Mouse (Mus musculus) neural tube, embryonic 11.5 days (tissue): ENCODE measurements around the gene Epo. TPM values are rescaled to one million over a fixed set of nuclear protein-coding genes. Genes with fewer than 3 reads are reported as not detected.

Source experiments
- ATAC-seq: fragments of 200-750 bp; cut with Nextera tagmentation; 2 replicates; pipeline ENCODE4 v1.8.0; 2017; ENCODE audit warnings: moderate number of reproducible peaks, mild to moderate bottlenecking, moderate TSS enrichment, moderate library complexity; ENCODE audit not compliant: insufficient read depth, low FRiP score, low TSS enrichment
- DNase-seq: peaks from one replicate; pipeline ENCODE4 v3.0.0-alpha.2; 2015; ENCODE audit warnings: low spot score
- H3K27ac ChIP-seq: fragments of 300-500 bp; sonication (generic); 2 replicates; pipeline ENCODE4 v1.5.1; 2014; ENCODE audit warnings: low read depth, mild to moderate bottlenecking, low read length
- H3K27me3 ChIP-seq: fragments of 300-500 bp; sonication (generic); 2 replicates; pipeline ENCODE4 v1.6.1; 2014; ENCODE audit warnings: mild to moderate bottlenecking, low read length, mixed read lengths; ENCODE audit not compliant: control insufficient read depth, insufficient read depth
- H3K36me3 ChIP-seq: fragments of 300-500 bp; sonication (generic); 2 replicates; pipeline ENCODE4 v1.6.1; 2014; ENCODE audit warnings: mild to moderate bottlenecking, low read length, moderate library complexity, mixed read lengths; ENCODE audit not compliant: control insufficient read depth, insufficient read depth
- H3K4me1 ChIP-seq: fragments of 300-500 bp; sonication (generic); 2 replicates; pipeline ENCODE4 v1.6.1; 2014; ENCODE audit warnings: low read length, mixed read lengths; ENCODE audit not compliant: control insufficient read depth, insufficient read depth
- H3K4me2 ChIP-seq: fragments of 300-500 bp; sonication (generic); 2 replicates; pipeline ENCODE4 v1.6.1; 2014; ENCODE audit warnings: low read depth, mild to moderate bottlenecking, moderate library complexity
- H3K4me3 ChIP-seq: fragments of 300-500 bp; sonication (generic); 2 replicates; pipeline ENCODE4 v1.5.1; 2014; ENCODE audit warnings: low read depth, low read length
- H3K9ac ChIP-seq: fragments of 300-500 bp; sonication (generic); 2 replicates; pipeline ENCODE4 v1.6.1; 2014; ENCODE audit warnings: mild to moderate bottlenecking, low read length
- H3K9me3 ChIP-seq: fragments of 300-500 bp; sonication (generic); 2 replicates; pipeline ENCODE4 v1.6.1; 2016; ENCODE audit warnings: low read length; ENCODE audit not compliant: control insufficient read depth
- WGBS: fragments of 180-500 bp; shearing (Covaris S2); extraction: QIAGEN DNeasy Blood & Tissue Kit; methylation state at CpG from one replicate; pipeline ENCODE4 v1.1.7; 2014; 5-methylcytosine and 5-hydroxymethylcytosine counted together
- polyA plus RNA-seq: library from polyadenylated mRNA; unstranded; fragments of >200 nt; fragmentation: Nextera tagmentation; extraction: Ambion mirVana; gene quantifications from 2 replicates; pipeline ENCODE4 v1.2.1, GENCODE M21; 2014

Epo gene
- polyA plus RNA-seq, 1 experiment from 2014 or later: 0.34 TPM

DNA sequence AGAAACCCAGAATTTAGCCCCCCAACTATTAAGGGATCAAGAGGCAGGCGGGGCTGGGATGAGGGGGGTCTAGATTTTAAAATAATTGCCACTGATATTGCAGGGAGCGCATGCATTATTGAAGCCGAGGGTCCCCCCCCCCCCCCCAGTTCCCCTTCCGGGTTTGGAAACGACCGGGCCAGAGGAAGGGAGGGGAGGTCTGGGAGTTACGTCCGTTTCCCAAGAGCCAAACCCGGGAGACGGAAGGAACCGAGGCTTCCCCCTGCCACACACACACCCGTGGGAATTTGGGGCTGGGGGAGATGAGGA lies 280 bp downstream of the Epo start:
- 0% methylated on average over 10 of the region's 12 CpGs for WGBS
- H3K4me2 ChIP-seq: peak overlapping the region; percentile 69
- peak overlapping the region; percentile 93 for H3K9ac ChIP-seq
- DNase-seq (no peak), ATAC-seq (no peak)
- H3K27me3 ChIP-seq: no peaks in the 10 kb centered on the region
- peaks cover 13% of the 10 kb centered on the region for H3K36me3 ChIP-seq
- peak overlapping the region; percentile 89 for H3K4me3 ChIP-seq
- peaks cover 14% of the 10 kb centered on the region; the same call in 1 of the 2 replicates for H3K4me1 ChIP-seq
- H3K27ac ChIP-seq: peak overlapping the region; percentile 94
- no peaks in the 10 kb centered on the region for H3K9me3 ChIP-seq

- 1% methylated on average over 19 of the region's 19 CpGs for WGBS
- H3K4me3 ChIP-seq: peak overlapping the region; percentile 89
- peaks cover 14% of the 10 kb centered on the region; the same call in 1 of the 2 replicates for H3K4me1 ChIP-seq
- peaks cover 13% of the 10 kb centered on the region for H3K36me3 ChIP-seq
- H3K27ac ChIP-seq: peak overlapping the region; percentile 94
- H3K9ac ChIP-seq: peak overlapping the region; percentile 93
- H3K27me3 ChIP-seq: no peaks in the 10 kb centered on the region
- H3K4me2 ChIP-seq: peak overlapping the region; percentile 69
- no peaks in the 10 kb centered on the region for H3K9me3 ChIP-seq
- ATAC-seq (no peak), DNase-seq (peak; percentile 49)
These were observed 773 bp downstream of the Epo start for GRCm38 (mm10) chr5:137532131-137532807.

DNA sequence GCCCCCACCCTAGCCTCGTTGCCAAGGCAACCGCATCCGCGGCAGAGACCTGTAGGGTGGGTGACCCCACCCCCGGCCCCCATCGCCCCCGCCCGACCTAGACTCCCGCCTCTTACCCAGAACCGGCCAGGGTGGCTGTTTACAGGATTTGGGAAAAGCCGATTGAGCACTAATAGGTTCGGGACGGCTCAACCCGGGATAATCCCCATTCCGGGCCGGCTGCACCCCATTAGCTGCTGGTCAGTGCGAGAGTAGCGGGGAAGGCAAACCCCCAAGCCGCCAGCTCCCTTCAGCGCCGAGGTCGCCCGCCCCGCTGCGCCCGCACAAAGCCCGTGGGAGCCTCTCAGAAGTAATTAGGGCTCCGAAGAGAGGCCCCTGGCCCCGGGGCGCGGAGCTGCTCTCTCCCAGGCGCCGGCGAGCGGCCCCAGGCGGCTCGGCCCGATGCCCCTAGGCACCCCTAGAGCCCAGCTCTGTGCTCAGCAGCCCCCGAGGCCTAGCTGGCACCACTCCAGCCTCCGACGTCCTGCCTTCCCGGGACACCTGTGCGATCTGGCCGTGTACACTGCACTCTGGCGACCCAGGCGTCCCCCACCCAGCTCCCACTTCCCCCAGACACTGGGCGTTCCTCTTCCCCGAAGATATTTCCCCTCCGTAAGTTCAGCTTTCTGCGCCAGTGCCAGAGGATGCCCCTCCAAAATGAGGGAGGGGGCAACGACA lies 1.5 kb downstream of the Epo start:
- DNase-seq: peak; percentile 67

DNA sequence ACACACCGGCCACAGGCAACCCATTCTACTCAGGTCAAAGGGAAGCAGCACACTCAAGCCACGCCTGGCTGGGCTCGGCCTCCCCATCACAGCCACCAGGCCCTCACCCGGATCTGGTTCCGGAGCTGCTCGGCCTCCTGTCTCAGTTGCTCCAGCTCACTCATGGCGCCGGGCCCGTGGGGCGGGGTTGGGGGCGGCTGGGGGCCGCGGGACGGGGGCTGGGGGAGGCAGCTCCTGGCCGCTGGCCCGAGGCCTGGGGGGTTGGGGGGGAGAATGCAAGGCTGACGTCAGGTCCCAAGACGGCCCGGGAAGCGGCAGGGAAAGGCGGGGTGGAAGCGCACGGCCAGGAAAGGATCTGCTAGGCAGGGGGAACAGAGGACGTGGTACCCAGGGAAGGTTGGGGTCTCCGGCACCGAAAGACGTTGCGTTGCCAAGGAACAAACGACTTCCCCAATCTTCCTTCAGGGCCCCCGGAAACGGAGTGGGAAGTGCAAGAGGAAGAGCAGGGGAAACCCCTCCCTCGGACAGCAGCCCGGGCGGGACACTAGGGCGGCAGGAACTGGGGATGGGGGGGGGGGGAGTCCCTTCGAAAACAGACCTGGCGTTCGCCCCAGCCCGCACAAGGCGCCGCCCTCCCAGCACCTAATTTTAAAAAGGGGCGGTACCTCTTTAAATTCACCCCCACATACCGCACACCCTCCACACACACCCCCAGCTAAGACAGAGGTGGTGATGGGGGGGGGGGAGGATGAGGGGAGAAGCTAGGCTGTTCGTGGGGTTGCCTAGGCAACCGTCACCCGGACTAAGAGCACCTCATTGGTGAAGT lies 2.2 kb downstream of the Epo start:
- Histone ChIP-seq H3K9me3 (no peaks in the 10 kb centered on the region), H3K27ac (peak overlapping the region; percentile 94), H3K4me3 (peak overlapping the region; percentile 89), H3K4me1 (peaks cover 14% of the 10 kb centered on the region; the same call in 1 of the 2 replicates), H3K36me3 (peaks cover 18% of the 10 kb centered on the region), H3K4me2 (peak overlapping the region; percentile 69), H3K9ac (peak overlapping the region; percentile 93), H3K27me3 (no peaks in the 10 kb centered on the region)
- under 1% methylated on average over 42 of the region's 46 CpGs for WGBS
- peak; percentile 43 for ATAC-seq
- peak; percentile 91 for DNase-seq

More for the DNA sequence above, 1.5 kb downstream of the Epo start:
- Histone ChIP-seq H3K4me2 (peak overlapping the region; percentile 69), H3K9me3 (no peaks in the 10 kb centered on the region), H3K27me3 (no peaks in the 10 kb centered on the region), H3K4me3 (peak overlapping the region; percentile 89), H3K27ac (peak overlapping the region; percentile 94), H3K9ac (peak overlapping the region; percentile 93), H3K36me3 (peaks cover 15% of the 10 kb centered on the region), H3K4me1 (peaks cover 14% of the 10 kb centered on the region; the same call in 1 of the 2 replicates)
- WGBS: under 1% methylated on average over 49 of the region's 51 CpGs
- peak; percentile 17 for ATAC-seq

- 80% methylated on average over 8 of the region's 8 CpGs for WGBS
- peak overlapping the region; percentile 69 for H3K4me2 ChIP-seq
- H3K9ac ChIP-seq: peak overlapping the region; percentile 93
- H3K4me3 ChIP-seq: peak overlapping the region; percentile 89
- H3K36me3 ChIP-seq: peaks cover 20% of the 10 kb centered on the region
- no peak for DNase-seq
- ATAC-seq: no peak
- peaks cover 14% of the 10 kb centered on the region; the same call in 1 of the 2 replicates for H3K4me1 ChIP-seq
- H3K9me3 ChIP-seq: no peaks in the 10 kb centered on the region
- peak overlapping the region; percentile 94 for H3K27ac ChIP-seq
- H3K27me3 ChIP-seq: no peaks in the 10 kb centered on the region
These were observed 3.0 kb downstream of the Epo start for GRCm38 (mm10) chr5:137530075-137530474.

DNA sequence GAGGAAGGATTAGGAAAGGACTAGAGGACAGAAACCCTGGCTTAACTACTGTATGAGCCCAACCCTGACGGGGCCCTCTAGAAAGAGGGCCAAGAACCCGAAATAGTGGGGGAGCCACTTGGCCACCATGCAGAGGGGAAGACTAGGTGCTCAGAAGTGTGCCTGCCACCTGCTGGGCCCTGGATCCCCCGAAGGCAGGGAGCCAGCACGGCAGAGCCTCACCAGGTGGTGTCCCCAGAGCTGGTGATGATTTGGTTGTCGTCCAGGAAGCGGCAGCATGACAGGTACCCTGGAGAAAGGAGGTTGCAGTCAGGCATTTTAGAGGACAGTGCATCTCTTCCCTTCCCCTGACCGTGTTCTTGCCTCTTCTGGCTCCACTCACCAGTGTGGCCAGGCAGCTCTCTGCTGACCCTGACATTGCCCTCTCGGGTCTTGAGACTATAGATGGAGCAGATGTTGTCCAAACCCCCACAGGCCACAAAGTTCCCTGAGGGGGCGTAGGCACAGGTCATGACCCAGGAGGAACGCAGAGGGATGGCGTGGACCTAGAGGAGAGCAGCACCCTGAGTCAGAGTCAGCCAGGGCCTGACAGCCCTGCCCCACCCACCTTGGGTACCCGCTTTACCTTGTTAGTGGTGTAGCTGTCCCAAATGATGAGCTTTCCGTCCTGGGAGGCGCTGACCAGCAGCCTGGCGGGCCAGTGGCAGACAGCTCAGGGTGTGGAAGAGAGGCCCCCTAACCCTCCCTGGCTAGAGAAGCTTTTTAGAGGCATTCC lies 3.6 kb downstream of the Epo start:
- no peaks in the 10 kb centered on the region for H3K9me3 ChIP-seq
- WGBS: 78% methylated on average over 15 of the region's 15 CpGs
- H3K36me3 ChIP-seq: peaks cover 20% of the 10 kb centered on the region
- H3K27ac ChIP-seq: no peak overlapping the region
- H3K4me3 ChIP-seq: peak overlapping the region; percentile 89
- peaks cover 14% of the 10 kb centered on the region; the same call in 1 of the 2 replicates for H3K4me1 ChIP-seq
- H3K27me3 ChIP-seq: no peaks in the 10 kb centered on the region
- peak overlapping the region; percentile 93; the same call in 1 of the 2 replicates for H3K9ac ChIP-seq
- peak overlapping the region; percentile 69 for H3K4me2 ChIP-seq
- no peak for ATAC-seq
- DNase-seq: no peak

GRCm38 (mm10) chr5:137528247-137528968 lies 4.6 kb downstream of the Epo start:
- ATAC-seq: no peak

More at GRCm38 (mm10) chr5:137528247-137528968, 4.6 kb downstream of the Epo start:
- H3K27ac ChIP-seq: no peak overlapping the region
- no peak overlapping the region for H3K9ac ChIP-seq
- peaks cover 14% of the 10 kb centered on the region; the same call in 1 of the 2 replicates for H3K4me1 ChIP-seq
- no peaks in the 10 kb centered on the region for H3K9me3 ChIP-seq
- H3K4me3 ChIP-seq: 0 out of 2 replicates have a peak overlapping the region, but pooled peaks have one; percentile 4
- WGBS: 85% methylated on average over 22 of the region's 22 CpGs
- peaks cover 29% of the 10 kb centered on the region for H3K36me3 ChIP-seq
- H3K27me3 ChIP-seq: no peaks in the 10 kb centered on the region
- no peak overlapping the region for H3K4me2 ChIP-seq
- DNase-seq: no peak
